Mouse (Mus musculus): ENCODE measurements around the gene Ngfr. TPM values are rescaled to one million over a fixed set of nuclear protein-coding genes. Genes with fewer than 3 reads are reported as not detected.
A peak's percentile ranks its signal among the peaks of the same experiment; 100 is the strongest.

Ngfr gene
- polyA plus RNA-seq, 1 experiment from 2014 or later: 14.5 TPM

DNA sequence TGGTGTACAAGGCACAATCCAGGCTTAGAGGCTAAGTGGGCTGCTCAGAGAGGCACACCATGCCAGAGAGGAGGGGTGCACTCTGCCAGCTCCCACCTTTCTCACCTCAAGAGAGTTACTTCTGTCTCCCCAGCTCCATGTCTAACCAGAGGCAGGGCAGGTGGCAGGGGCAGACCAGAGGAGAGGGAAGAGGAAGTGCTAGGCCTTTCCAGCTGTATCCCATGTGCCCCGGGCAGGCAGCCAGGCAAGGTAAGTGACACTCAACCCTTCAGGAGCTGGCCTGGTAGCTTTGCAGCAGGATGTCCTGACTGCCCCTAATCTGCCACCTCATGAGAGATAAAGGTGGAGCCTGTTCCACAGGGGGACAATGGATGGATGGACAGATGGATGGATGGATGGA, 5.2 kb upstream of the Ngfr start:
- no peak overlapping the region for H3K9ac ChIP-seq
- H3K9me3 ChIP-seq: no peaks in the 10 kb centered on the region
- no peak for ATAC-seq
- no peak overlapping the region for H3K27ac ChIP-seq
- H3K4me1 ChIP-seq (replicated peaks): peaks cover 22% of the 10 kb centered on the region
- H3K4me2 ChIP-seq (replicated peaks): no peak overlapping the region
- 88% methylated on average over 1 of the region's 1 CpGs for WGBS
- no peaks in the 10 kb centered on the region for H3K36me3 ChIP-seq
- H3K27me3 ChIP-seq (replicated peaks): peaks cover 12% of the 10 kb centered on the region
- no peak overlapping the region for H3K4me3 ChIP-seq (replicated peaks)

DNA sequence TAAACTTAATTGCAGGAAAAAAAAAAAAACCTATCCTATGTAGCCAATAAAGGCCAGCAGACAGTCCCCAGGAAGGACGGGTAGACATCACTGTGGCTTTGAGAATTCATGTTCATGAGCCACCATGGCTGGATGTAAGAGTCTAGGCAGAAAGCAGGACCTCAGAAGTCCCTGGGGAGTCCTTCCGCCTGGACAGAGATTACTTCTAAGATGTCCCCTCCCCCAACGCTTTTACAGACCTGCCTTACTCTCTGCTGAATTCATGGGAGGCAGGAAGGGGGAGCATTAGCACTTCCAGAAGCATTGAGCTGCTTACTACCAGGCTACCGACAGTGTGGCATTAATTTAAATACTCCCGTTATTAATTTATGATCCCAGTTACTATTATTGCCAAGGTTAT, 1.7 kb upstream of the Ngfr start:
- 42% methylated on average over 5 of the region's 5 CpGs for WGBS
- H3K4me2 ChIP-seq (replicated peaks): no peak overlapping the region
- no peaks in the 10 kb centered on the region for H3K36me3 ChIP-seq

GRCm38 (mm10) chr11:95586751-95587422, 648 bp downstream of the Ngfr start:
- peaks cover 34% of the 10 kb centered on the region for H3K4me1 ChIP-seq (replicated peaks)
- H3K9ac ChIP-seq: peak overlapping the region; percentile 47
- H3K27me3 ChIP-seq (replicated peaks): peaks cover 67% of the 10 kb centered on the region
- H3K4me3 ChIP-seq (replicated peaks): peak overlapping the region; percentile 40
- WGBS: under 1% methylated on average over 27 of the region's 27 CpGs
- peak overlapping the region; percentile 88 for H3K4me2 ChIP-seq (replicated peaks)
- H3K9me3 ChIP-seq: no peaks in the 10 kb centered on the region
- no peak; the same call in 1 of the 2 replicates for ATAC-seq
- H3K36me3 ChIP-seq: no peaks in the 10 kb centered on the region
- no peak overlapping the region for H3K27ac ChIP-seq

More for the DNA sequence above, 1.7 kb upstream of the Ngfr start:
- no peak overlapping the region for H3K4me3 ChIP-seq (replicated peaks)
- no peak for ATAC-seq
- H3K9ac ChIP-seq: no peak overlapping the region
- H3K4me1 ChIP-seq (replicated peaks): peaks cover 34% of the 10 kb centered on the region
- no peak overlapping the region for H3K27ac ChIP-seq
- H3K9me3 ChIP-seq: no peaks in the 10 kb centered on the region
- H3K27me3 ChIP-seq (replicated peaks): peaks cover 44% of the 10 kb centered on the region

DNA sequence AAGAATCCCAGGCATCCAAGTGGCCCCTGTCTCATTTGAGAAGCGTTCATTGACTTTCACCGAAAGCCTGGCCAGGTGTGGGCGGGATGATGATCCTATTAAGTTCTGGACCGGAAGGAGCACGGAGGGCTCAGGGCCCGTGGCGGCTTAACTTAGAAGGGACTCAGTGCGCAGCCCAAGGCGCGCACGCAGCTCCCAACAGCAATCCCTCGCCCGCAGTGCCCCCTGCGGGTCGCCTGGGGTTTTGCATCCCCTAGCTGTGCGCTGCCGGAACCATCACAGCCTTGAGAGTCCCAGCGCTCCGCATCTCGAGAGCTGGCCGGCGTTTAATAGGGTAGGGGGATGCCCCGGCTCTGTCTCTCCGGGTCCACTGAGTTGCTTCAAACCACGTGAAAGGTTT, 1.4 kb downstream of the Ngfr start:
- H3K36me3 ChIP-seq: no peaks in the 10 kb centered on the region
- H3K4me3 ChIP-seq (replicated peaks): peak overlapping the region; percentile 40
- peak overlapping the region; percentile 88 for H3K4me2 ChIP-seq (replicated peaks)
- peaks cover 73% of the 10 kb centered on the region for H3K27me3 ChIP-seq (replicated peaks)
- H3K4me1 ChIP-seq (replicated peaks): peaks cover 34% of the 10 kb centered on the region
- 0% methylated on average over 25 of the region's 25 CpGs for WGBS
- ATAC-seq: peak; percentile 55
- no peaks in the 10 kb centered on the region for H3K9me3 ChIP-seq
- H3K27ac ChIP-seq: no peak overlapping the region
- H3K9ac ChIP-seq: peak overlapping the region; percentile 47; the same call in 1 of the 2 replicates

GRCm38 (mm10) chr11:95585684-95586083, 1.9 kb downstream of the Ngfr start:
- ATAC-seq: 0 out of 2 replicates have a peak, but pooled peaks have one; percentile 1
- Histone ChIP-seq H3K4me1 (replicated peaks) (peaks cover 34% of the 10 kb centered on the region), H3K4me3 (replicated peaks) (peak overlapping the region; percentile 40), H3K9me3 (no peaks in the 10 kb centered on the region), H3K36me3 (no peaks in the 10 kb centered on the region), H3K9ac (0 out of 2 replicates have a peak overlapping the region, but pooled peaks have one; percentile 8), H3K27me3 (replicated peaks) (peaks cover 78% of the 10 kb centered on the region), H3K4me2 (replicated peaks) (peak overlapping the region; percentile 88), H3K27ac (no peak overlapping the region)
- 3% methylated on average over 15 of the region's 15 CpGs for WGBS

DNA sequence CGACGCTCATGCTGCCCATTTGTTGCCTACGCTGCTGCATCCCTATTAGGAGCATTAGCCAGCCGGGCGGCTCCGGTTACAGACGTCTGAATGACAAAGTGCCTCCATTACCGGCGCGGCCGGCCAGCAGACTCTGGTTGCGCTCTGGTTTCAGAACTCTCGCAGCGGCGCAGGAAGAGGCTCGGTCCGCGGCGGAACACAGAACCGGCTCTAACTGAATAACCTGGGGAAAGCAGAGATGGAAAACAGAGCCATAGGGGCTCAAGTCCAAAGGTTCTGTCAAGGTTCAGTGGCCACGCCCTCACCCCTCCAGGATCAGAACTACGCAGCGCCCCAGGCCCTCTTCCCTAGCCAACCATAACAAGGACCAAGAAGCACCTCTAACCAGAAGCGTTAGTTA, 2.3 kb downstream of the Ngfr start:
- peak; percentile 30; the same call in 1 of the 2 replicates for ATAC-seq
- H3K27me3 ChIP-seq (replicated peaks): peaks cover 82% of the 10 kb centered on the region

GRCm38 (mm10) chr11:95584651-95585050, 2.9 kb downstream of the Ngfr start:
- Histone ChIP-seq H3K4me2 (replicated peaks) (peak overlapping the region; percentile 88), H3K9me3 (no peaks in the 10 kb centered on the region), H3K4me3 (replicated peaks) (peak overlapping the region; percentile 40; the same call in 1 of the 2 replicates), H3K4me1 (replicated peaks) (peaks cover 34% of the 10 kb centered on the region), H3K36me3 (no peaks in the 10 kb centered on the region), H3K9ac (no peak overlapping the region), H3K27me3 (replicated peaks) (peaks cover 86% of the 10 kb centered on the region), H3K27ac (no peak overlapping the region)
- WGBS: 8% methylated on average over 9 of the region's 9 CpGs
- no peak for ATAC-seq

More for the DNA sequence above, 2.3 kb downstream of the Ngfr start:
- no peaks in the 10 kb centered on the region for H3K9me3 ChIP-seq
- under 1% methylated on average over 24 of the region's 24 CpGs for WGBS
- peaks cover 34% of the 10 kb centered on the region for H3K4me1 ChIP-seq (replicated peaks)
- peak overlapping the region; percentile 40 for H3K4me3 ChIP-seq (replicated peaks)
- no peaks in the 10 kb centered on the region for H3K36me3 ChIP-seq
- H3K9ac ChIP-seq: 0 out of 2 replicates have a peak overlapping the region, but pooled peaks have one; percentile 8
- H3K4me2 ChIP-seq (replicated peaks): peak overlapping the region; percentile 88
- no peak overlapping the region for H3K27ac ChIP-seq

DNA sequence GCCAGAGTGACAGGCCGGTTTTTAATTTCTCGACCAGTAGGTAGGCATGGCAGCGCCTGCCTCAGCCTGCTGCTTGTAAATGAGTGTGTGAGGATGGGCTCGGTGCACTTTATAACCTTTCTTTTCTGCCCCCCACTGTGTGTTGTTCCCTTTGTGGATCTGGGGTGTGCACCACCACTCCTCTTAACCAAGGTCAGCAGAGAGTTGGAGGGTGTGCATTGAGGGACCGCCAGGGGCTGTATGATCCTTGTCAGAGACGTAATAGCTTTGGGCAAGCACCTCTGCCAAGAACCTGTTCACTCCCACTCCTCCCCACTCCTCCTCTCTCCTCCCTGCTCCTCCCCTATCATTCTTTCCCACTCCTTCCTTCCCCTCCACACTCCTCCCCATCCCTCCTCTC, 4.1 kb downstream of the Ngfr start:
- no peak for ATAC-seq
- 61% methylated on average over 6 of the region's 6 CpGs for WGBS

DNA sequence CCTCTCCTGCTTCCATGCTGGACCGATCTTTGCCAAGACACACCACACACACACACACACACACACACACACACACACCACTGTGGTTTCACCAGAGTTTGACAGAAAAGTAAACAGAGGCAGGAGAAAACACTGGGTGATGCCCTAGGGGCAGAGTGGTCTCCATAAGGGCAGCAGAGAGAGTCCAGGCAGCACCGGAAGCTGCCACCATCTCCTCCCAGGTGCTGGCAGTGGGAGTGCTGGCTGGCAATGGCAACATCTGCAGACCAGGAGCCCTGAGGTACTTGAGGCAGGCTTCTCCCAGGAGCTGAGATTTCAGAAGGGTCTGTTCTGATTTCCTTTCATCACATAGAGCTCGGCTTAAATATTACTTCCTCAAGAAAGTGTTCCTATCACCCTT, 5.3 kb downstream of the Ngfr start:
- no peak overlapping the region for H3K4me2 ChIP-seq (replicated peaks)
- peaks cover 93% of the 10 kb centered on the region for H3K27me3 ChIP-seq (replicated peaks)
- no peak overlapping the region for H3K27ac ChIP-seq
- no peak overlapping the region for H3K4me3 ChIP-seq (replicated peaks)
- no peaks in the 10 kb centered on the region for H3K9me3 ChIP-seq
- H3K4me1 ChIP-seq (replicated peaks): peaks cover 32% of the 10 kb centered on the region
- ATAC-seq: no peak
- no peak overlapping the region for H3K9ac ChIP-seq
- 32% methylated on average over 3 of the region's 3 CpGs for WGBS
- no peaks in the 10 kb centered on the region for H3K36me3 ChIP-seq

More for the DNA sequence above, 4.1 kb downstream of the Ngfr start:
- Histone ChIP-seq H3K9ac (no peak overlapping the region), H3K4me1 (replicated peaks) (peaks cover 34% of the 10 kb centered on the region), H3K27me3 (replicated peaks) (peaks cover 92% of the 10 kb centered on the region), H3K4me2 (replicated peaks) (no peak overlapping the region), H3K9me3 (no peaks in the 10 kb centered on the region), H3K36me3 (no peaks in the 10 kb centered on the region), H3K4me3 (replicated peaks) (no peak overlapping the region), H3K27ac (no peak overlapping the region)

- Histone ChIP-seq H3K36me3 (no peaks in the 10 kb centered on the region), H3K4me1 (replicated peaks) (peaks cover 14% of the 10 kb centered on the region), H3K9me3 (no peaks in the 10 kb centered on the region), H3K4me3 (replicated peaks) (no peak overlapping the region), H3K4me2 (replicated peaks) (no peak overlapping the region), H3K27ac (no peak overlapping the region), H3K9ac (no peak overlapping the region), H3K27me3 (replicated peaks) (peaks cover 69% of the 10 kb centered on the region)
- whole genome bisulfite sequencing: 25% methylated on average over 6 of the region's 6 CpGs
- ATAC-seq: no peak
Observed at GRCm38 (mm10) chr11:95579455-95579854, 8.1 kb downstream of the Ngfr start.

- no peak overlapping the region for H3K27ac ChIP-seq
- H3K36me3 ChIP-seq: no peaks in the 10 kb centered on the region
- WGBS: 25% methylated on average over 39 of the region's 39 CpGs
- peak overlapping the region; percentile 39 for H3K4me2 ChIP-seq (replicated peaks)
- H3K9ac ChIP-seq: no peak overlapping the region
- peaks cover 53% of the 10 kb centered on the region for H3K27me3 ChIP-seq (replicated peaks)
- H3K4me1 ChIP-seq (replicated peaks): peaks cover 14% of the 10 kb centered on the region
- peak overlapping the region; percentile 19; the same call in 1 of the 2 replicates for H3K4me3 ChIP-seq (replicated peaks)
- H3K9me3 ChIP-seq: no peaks in the 10 kb centered on the region
- ATAC-seq: peak; percentile 46
Observed at GRCm38 (mm10) chr11:95577776-95578446, 9.6 kb downstream of the Ngfr start.

DNA sequence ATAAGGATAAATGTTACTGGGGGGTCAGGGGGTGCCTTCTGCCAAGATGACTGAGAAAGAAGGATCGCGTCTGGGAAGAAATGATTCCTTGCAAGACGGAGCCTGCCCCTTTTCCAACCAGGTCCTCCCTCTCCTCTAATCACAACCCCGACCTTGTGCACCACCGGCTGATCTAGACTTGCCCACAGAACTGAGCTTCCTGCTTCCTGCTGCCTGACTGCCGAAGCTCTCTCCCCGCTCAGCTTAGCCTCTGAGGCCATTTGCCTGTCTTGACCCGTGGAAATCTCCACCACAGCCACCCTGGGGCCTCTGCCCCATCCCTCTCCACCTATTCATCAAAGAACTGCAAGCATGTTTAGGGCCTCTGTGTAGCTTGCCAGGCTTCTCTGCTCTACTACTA, 11.2 kb downstream of the Ngfr start:
- peaks cover 22% of the 10 kb centered on the region for H3K4me1 ChIP-seq (replicated peaks)
- no peak overlapping the region for H3K4me2 ChIP-seq (replicated peaks)
- no peak overlapping the region for H3K27ac ChIP-seq
- ATAC-seq: no peak
- 60% methylated on average over 8 of the region's 8 CpGs for WGBS
- H3K9me3 ChIP-seq: no peaks in the 10 kb centered on the region
- no peak overlapping the region for H3K9ac ChIP-seq
- H3K4me3 ChIP-seq (replicated peaks): no peak overlapping the region
- peaks cover 38% of the 10 kb centered on the region for H3K27me3 ChIP-seq (replicated peaks)
- H3K36me3 ChIP-seq: no peaks in the 10 kb centered on the region

Data from intestine, embryonic 15.5 days (tissue).